Mouse (Mus musculus) E14TG2a.4 (cell line): Measurements from ENCODE around the gene Ubash3b.

ENCODE experiments used
- CTCF ChIP-seq: conservative IDR thresholded peaks from 2 replicates; pipeline ENCODE4 v1.5.1; 2014; ENCODE audit warnings: low read length
- NANOG ChIP-seq: IDR thresholded peaks from 2 replicates; pipeline ENCODE4 v1.6.1; 2014; ENCODE audit warnings: borderline replicate concordance, low read length, mixed read lengths
- POU5F1 ChIP-seq: IDR thresholded peaks from 2 replicates; pipeline ENCODE4 v1.6.1; 2014; ENCODE audit warnings: low read length, borderline replicate concordance

- TF ChIP-seq CTCF (no peak), POU5F1 (no peak), NANOG (no peak)
Measured at GRCm38 (mm10) chr9:41179056-41179455, 17.6 kb upstream of the Ubash3b start.
